Mouse (Mus musculus) erythroblast, embryonic 14.5 days (primary cell): ENCODE results near the gene Arid3a. TPM values are rescaled to one million over a fixed set of nuclear protein-coding genes. Genes with fewer than 3 reads are reported as not detected.

ENCODE experiments used
- H3K27me3 ChIP-seq: 2 replicates; pipeline ENCODE4 v1.6.1; 2012; ENCODE audit warnings: inconsistent platforms; ENCODE audit not compliant: control insufficient read depth
- H3K36me3 ChIP-seq: 2 replicates; pipeline ENCODE4 v1.6.1; 2012; ENCODE audit warnings: mild to moderate bottlenecking, inconsistent platforms; ENCODE audit not compliant: control insufficient read depth
- H3K4me1 ChIP-seq: 2 replicates; pipeline ENCODE4 v1.6.1; 2012; ENCODE audit warnings: inconsistent platforms; ENCODE audit not compliant: control insufficient read depth
- H3K4me3 ChIP-seq: replicated peaks from 2 replicates; pipeline ENCODE3; 2012; ENCODE audit warnings: moderate library complexity, mild to moderate bottlenecking, inconsistent platforms
- H3K9me3 ChIP-seq: 2 replicates; pipeline ENCODE4 v1.6.1; 2012; ENCODE audit warnings: low read length, inconsistent platforms, mixed read lengths; ENCODE audit not compliant: control insufficient read depth
- GATA1 ChIP-seq: IDR thresholded peaks from 2 replicates; pipeline ENCODE4 v1.6.1; 2012; ENCODE audit warnings: low read length, inconsistent platforms, mixed read lengths
- TAL1 ChIP-seq: IDR thresholded peaks from 3 replicates; pipeline ENCODE4 v1.6.1; 2012; ENCODE audit warnings: low read length, inconsistent platforms, mixed read lengths
- polyA plus RNA-seq: library from polyadenylated mRNA; stranded (reverse); fragments of >175 nt; gene quantifications from 2 replicates; pipeline ENCODE4 v1.2.3, GENCODE M21; 2012

Arid3a gene
- polyA plus RNA-seq, 1 experiment: 1.4 TPM

- no peak overlapping the region for H3K4me3 ChIP-seq
- TF ChIP-seq GATA1 (no peak), TAL1 (no peak)
- H3K27me3 ChIP-seq: no peaks in the 10 kb centered on the region
- H3K4me1 ChIP-seq: peaks cover 49% of the 10 kb centered on the region
- H3K36me3 ChIP-seq: peaks cover 45% of the 10 kb centered on the region
- H3K9me3 ChIP-seq: no peaks in the 10 kb centered on the region
These were observed 5.0 kb downstream of the Arid3a start for GRCm38 (mm10) chr10:79931797-79932196.

- Histone ChIP-seq H3K36me3 (peaks cover 50% of the 10 kb centered on the region), H3K9me3 (no peaks in the 10 kb centered on the region), H3K4me1 (peaks cover 49% of the 10 kb centered on the region), H3K27me3 (no peaks in the 10 kb centered on the region), H3K4me3 (no peak overlapping the region)
- TF ChIP-seq GATA1 (no peak), TAL1 (no peak)
These were observed 5.9 kb downstream of the Arid3a start for GRCm38 (mm10) chr10:79932736-79933135.

- Histone ChIP-seq H3K9me3 (no peaks in the 10 kb centered on the region), H3K4me1 (peaks cover 49% of the 10 kb centered on the region), H3K27me3 (no peaks in the 10 kb centered on the region), H3K4me3 (no peak overlapping the region), H3K36me3 (peaks cover 53% of the 10 kb centered on the region)
- TF ChIP-seq GATA1 (no peak), TAL1 (no peak)
These were observed 6.4 kb downstream of the Arid3a start for GRCm38 (mm10) chr10:79933145-79933679.

- TF ChIP-seq GATA1: no peak
- TF ChIP-seq TAL1: no peak
- Histone ChIP-seq H3K36me3 (peaks cover 53% of the 10 kb centered on the region), H3K4me1 (peaks cover 46% of the 10 kb centered on the region), H3K27me3 (no peaks in the 10 kb centered on the region), H3K9me3 (no peaks in the 10 kb centered on the region), H3K4me3 (no peak overlapping the region)
These were observed 7.0 kb downstream of the Arid3a start for GRCm38 (mm10) chr10:79933861-79934260.

- no peak for TF ChIP-seq GATA1
- TF ChIP-seq TAL1: no peak
- no peak overlapping the region for H3K4me3 ChIP-seq
- H3K9me3 ChIP-seq: no peaks in the 10 kb centered on the region
- peaks cover 55% of the 10 kb centered on the region for H3K36me3 ChIP-seq
- H3K4me1 ChIP-seq: peaks cover 46% of the 10 kb centered on the region
- H3K27me3 ChIP-seq: no peaks in the 10 kb centered on the region
These were observed 7.5 kb downstream of the Arid3a start for GRCm38 (mm10) chr10:79934272-79934721.

DNA sequence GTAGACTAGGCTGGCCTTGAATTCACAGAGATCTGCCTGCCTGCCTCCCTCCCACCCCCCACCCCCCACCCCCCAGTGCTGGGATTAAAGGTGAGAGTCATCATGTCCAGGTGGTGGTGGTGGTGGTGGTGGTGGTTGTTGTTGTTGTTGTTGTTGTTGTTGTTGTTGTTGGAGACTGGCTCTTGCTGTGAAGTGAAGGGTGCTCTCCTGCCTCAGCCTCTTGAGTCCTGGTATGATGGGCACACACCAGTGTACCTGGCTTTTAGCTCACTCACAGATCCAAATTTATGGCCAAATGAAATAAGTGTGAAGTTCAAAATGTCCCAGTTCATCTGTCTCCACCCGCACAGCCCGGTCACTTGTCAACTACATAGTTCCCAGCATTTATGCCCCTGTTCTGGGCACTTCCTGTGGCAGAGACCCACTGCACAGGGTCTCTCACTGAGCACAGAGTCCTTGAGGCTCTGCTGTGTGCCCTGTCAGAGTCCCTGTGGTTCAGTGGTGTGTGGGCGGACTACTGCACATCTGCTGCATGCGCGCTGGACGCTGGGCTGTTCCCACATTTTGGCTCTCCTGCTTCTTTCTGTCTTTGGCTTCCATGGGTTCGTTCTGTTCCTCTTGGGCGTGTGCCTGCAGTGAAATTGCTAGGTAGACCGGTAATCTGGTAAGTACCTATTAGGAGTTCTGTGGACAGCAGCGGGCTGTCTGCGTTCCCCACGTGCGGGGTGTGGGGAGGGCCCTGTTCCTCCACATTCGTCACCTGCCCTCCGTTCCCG, 8.1 kb downstream of the Arid3a start:
- Histone ChIP-seq H3K4me3 (no peak overlapping the region), H3K36me3 (peaks cover 57% of the 10 kb centered on the region), H3K9me3 (no peaks in the 10 kb centered on the region), H3K27me3 (no peaks in the 10 kb centered on the region), H3K4me1 (peaks cover 48% of the 10 kb centered on the region)
- no peak for TF ChIP-seq TAL1
- TF ChIP-seq GATA1: no peak

DNA sequence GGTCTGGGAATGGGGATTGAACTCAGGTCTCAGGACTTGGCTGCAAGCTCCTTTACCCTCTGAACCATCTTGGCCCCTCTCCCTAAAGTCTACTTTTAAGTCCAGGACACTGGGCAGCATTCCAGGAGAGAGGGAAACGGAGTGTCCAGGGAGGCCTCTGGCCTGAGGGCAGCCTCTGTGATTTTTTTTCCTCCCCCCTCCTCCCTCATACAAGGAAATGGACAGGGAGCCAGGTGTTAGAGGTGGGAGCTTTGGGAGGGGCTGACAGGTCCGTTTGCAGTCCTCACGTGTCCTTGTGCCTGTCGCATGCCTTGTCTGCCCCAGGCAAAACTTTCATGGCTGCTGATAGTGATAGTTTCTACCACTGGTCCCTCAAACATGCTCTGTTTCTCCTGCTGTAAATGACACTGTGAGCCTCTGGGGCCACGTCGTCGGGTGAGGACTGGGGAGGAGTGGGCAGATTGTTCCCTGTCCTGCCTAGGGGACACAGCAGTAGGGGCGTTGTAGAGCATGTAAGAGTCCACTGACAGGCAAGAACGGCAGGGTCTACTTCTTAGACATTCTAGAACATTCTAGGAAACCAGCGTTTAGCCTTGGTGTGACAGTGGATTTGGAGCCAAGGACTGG, 9.6 kb downstream of the Arid3a start:
- H3K36me3 ChIP-seq: peaks cover 48% of the 10 kb centered on the region

GRCm38 (mm10) chr10:79936911-79937441, 10.1 kb downstream of the Arid3a start:
- Histone ChIP-seq H3K36me3 (peaks cover 45% of the 10 kb centered on the region), H3K4me3 (peak overlapping the region; percentile 12), H3K27me3 (no peaks in the 10 kb centered on the region), H3K4me1 (peaks cover 49% of the 10 kb centered on the region), H3K9me3 (no peaks in the 10 kb centered on the region)
- no peak for TF ChIP-seq TAL1
- no peak for TF ChIP-seq GATA1

More for the DNA sequence above, 9.6 kb downstream of the Arid3a start:
- H3K27me3 ChIP-seq: no peaks in the 10 kb centered on the region
- no peak overlapping the region for H3K4me3 ChIP-seq
- no peaks in the 10 kb centered on the region for H3K9me3 ChIP-seq
- TF ChIP-seq TAL1: no peak
- TF ChIP-seq GATA1: no peak
- peaks cover 48% of the 10 kb centered on the region for H3K4me1 ChIP-seq

- H3K9me3 ChIP-seq: no peaks in the 10 kb centered on the region
- TF ChIP-seq TAL1 (no peak), GATA1 (no peak)
- no peaks in the 10 kb centered on the region for H3K27me3 ChIP-seq
- H3K4me1 ChIP-seq: peaks cover 54% of the 10 kb centered on the region
- peaks cover 35% of the 10 kb centered on the region for H3K36me3 ChIP-seq
- H3K4me3 ChIP-seq: no peak overlapping the region
These were observed 11.1 kb downstream of the Arid3a start for GRCm38 (mm10) chr10:79937775-79938526.
